Mouse (Mus musculus) left cerebral cortex, adult 11 months (tissue): ENCODE results near the gene Rubcnl.
A peak's percentile ranks its signal among the peaks of the same experiment; 100 is the strongest.

Source experiments
- DNase-seq: peaks from one replicate; pipeline ENCODE4 v3.0.0; 2022; ENCODE audit warnings: low spot score

The Rubcnl gene

GRCm38 (mm10) chr14:75017877-75018825 is 2.3 kb downstream of the Rubcnl start:
- no peak for DNase-seq

- no peak for DNase-seq
These were observed 3.0 kb downstream of the Rubcnl start for GRCm38 (mm10) chr14:75018829-75019228.

- no peak for DNase-seq
These were observed 4.9 kb downstream of the Rubcnl start for GRCm38 (mm10) chr14:75020581-75021253.

GRCm38 (mm10) chr14:75022522-75022921 is 6.7 kb downstream of the Rubcnl start:
- DNase-seq: no peak

- no peak for DNase-seq
These were observed 9.2 kb downstream of the Rubcnl start for GRCm38 (mm10) chr14:75024793-75025710.

GRCm38 (mm10) chr14:75030764-75031163 is 14.9 kb downstream of the Rubcnl start:
- DNase-seq: no peak

- no peak for DNase-seq
These were observed 16.3 kb downstream of the Rubcnl start for GRCm38 (mm10) chr14:75031999-75032575.

GRCm38 (mm10) chr14:75032742-75033141 is 16.9 kb downstream of the Rubcnl start:
- DNase-seq: no peak

- DNase-seq: no peak
These were observed 18.4 kb downstream of the Rubcnl start for GRCm38 (mm10) chr14:75034240-75034639.

- no peak for DNase-seq
These were observed 19.6 kb downstream of the Rubcnl start for GRCm38 (mm10) chr14:75035431-75035830.

- DNase-seq: no peak
These were observed 29.4 kb downstream of the Rubcnl start for GRCm38 (mm10) chr14:75045184-75045583.

GRCm38 (mm10) chr14:75052451-75052850 is 36.6 kb downstream of the Rubcnl start:
- DNase-seq: no peak

- no peak for DNase-seq
These were observed 38.9 kb downstream of the Rubcnl start for GRCm38 (mm10) chr14:75054455-75055343.

GRCm38 (mm10) chr14:75056861-75057431 is 41.1 kb downstream of the Rubcnl start:
- no peak for DNase-seq

GRCm38 (mm10) chr14:75060562-75060961 is 44.7 kb downstream of the Rubcnl start:
- DNase-seq: peak; percentile 28

GRCm38 (mm10) chr14:75063936-75064335 is 48.1 kb downstream of the Rubcnl start:
- DNase-seq: no peak

GRCm38 (mm10) chr14:75064520-75064919 is 48.7 kb downstream of the Rubcnl start:
- no peak for DNase-seq

- no peak for DNase-seq
These were observed 49.4 kb downstream of the Rubcnl start for GRCm38 (mm10) chr14:75065211-75065610.

GRCm38 (mm10) chr14:75068430-75069112 is 52.7 kb downstream of the Rubcnl start:
- DNase-seq: no peak
